Mouse (Mus musculus): Measurements from ENCODE around the gene Stk38. TPM values are rescaled to one million over a fixed set of nuclear protein-coding genes. Genes with fewer than 3 reads are reported as not detected.

The Stk38 gene
- polyA plus RNA-seq, 1 experiment from 2014 or later = 90.1 TPM

DNA sequence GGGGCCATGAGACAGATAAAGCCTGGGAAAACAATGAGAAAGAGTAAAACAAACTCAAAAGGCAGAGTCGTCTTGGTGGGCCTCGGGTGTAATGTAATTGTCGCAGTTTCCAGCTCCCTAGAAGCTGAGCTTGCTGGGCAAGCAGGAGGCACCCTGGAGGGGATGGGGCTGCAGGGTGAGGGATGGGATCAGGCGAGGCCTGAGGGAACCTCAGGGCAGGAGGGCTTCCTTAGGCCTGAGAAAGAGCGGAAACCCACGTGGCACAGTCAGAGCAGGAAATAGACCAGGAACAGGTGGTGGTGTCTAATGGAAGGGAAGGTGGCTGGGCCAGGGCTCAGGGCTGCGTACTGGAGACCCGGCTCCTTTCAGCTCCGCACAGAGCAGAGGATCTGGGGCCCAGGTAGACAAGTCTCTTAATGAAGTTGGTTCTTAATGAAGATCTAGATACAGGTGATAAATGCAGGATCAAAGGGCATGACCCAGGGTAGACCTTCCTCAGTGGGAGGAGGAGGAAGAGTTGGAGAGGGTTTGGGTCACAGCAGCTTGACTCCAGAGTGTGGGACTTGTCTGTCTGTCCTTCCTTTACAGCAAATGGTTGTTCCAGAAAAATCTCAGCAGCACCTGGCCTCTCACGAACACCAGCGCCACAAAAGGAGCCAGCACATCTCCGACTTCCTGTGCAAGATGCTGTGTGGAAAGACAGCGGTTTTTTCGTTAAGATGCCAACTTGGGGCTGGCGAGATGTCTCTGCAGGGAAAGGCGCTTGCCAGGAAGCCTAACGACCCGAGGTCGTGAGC, 73.5 kb downstream of the Stk38 start:
- Histone ChIP-seq H3K27me3 (replicated peaks; ENCODE audit: control insufficient read depth, insufficient read depth, low read length) (no peaks in the 10 kb centered on the region), H3K9me3 (ENCODE audit: control insufficient read depth, low read length) (no peaks in the 10 kb centered on the region; the same call in 1 of the 2 replicates), H3K27ac (ENCODE audit: low read depth, low read length) (0 out of 2 replicates have a peak overlapping the region, but pooled peaks have one; percentile 0), H3K4me2 (no peak overlapping the region), H3K9ac (ENCODE audit: low read depth, low read length) (0 out of 2 replicates have a peak overlapping the region, but pooled peaks have one; percentile 43), H3K4me3 (ENCODE audit: low read depth, low read length) (no peak overlapping the region), H3K36me3 (ENCODE audit: control insufficient read depth, insufficient read depth, low read length) (no peaks in the 10 kb centered on the region), H3K4me1 (replicated peaks; ENCODE audit: control insufficient read depth, insufficient read depth, low read length) (peaks cover 26% of the 10 kb centered on the region)
- no peak for ATAC-seq (replicated peaks; ENCODE audit: low FRiP score)
- 74% methylated on average over 19 of the region's 19 CpGs for WGBS
- DNase-seq (ENCODE audit: low spot score) = no peak

DNA sequence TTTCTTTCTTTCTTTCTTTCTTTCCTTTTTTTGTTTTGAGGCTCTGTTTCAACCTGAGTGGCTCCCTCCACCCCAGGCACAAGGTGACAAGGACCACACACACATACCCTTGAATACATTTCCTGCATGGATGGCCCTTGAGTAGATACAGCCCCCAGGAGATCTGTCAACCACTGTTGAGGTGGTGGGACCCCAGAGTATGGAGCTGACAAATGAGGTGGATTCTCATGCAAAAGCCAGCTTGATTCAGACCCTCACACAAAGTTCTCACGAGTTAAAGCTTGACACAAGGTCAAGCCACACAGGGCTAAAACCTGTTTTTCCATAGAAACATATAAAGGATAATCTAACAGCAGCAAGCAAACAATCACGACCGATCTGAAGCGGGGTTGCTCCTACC, 75.5 kb downstream of the Stk38 start:
- no peak overlapping the region for H3K27ac ChIP-seq (ENCODE audit: low read depth, low read length)
- 83% methylated on average over 4 of the region's 4 CpGs for WGBS

DNA sequence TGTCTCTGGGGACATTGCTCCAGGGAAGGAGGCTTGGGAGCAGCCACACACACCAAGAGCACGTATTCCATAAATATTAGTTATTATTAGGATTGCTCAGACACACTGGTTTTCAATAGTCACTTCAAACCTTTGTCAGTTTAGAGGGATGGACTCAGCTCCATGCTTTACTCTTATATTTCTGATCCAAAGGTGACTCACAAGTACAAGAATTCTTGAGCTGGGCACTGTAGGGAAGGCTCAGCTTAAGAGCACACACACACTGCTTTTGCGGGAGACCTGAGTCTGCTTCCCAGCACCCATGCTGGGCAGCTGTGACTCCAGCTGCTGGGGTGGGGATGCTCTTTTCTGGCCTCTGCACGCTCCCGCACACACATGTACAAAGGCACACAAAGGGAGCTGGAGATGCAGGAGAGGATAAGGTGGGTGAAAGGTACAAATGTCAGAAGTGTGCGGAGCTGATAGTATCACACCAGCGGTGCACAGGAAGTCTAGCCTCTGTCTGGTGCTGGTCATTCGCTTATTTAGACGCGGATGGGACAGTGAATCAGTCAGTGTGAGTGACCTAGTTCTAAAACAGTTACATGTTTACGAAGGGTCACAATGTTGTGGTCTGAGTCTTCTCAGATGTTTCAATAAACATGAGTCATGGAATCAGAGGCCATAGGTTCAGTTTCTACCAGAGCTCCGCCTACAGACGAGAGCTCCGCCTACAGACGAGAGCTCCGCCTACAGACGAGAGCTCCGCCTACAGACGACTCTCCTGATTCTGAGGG, 76.2 kb downstream of the Stk38 start:
- H3K27me3 ChIP-seq (replicated peaks; ENCODE audit: control insufficient read depth, insufficient read depth, low read length) = no peaks in the 10 kb centered on the region
- no peaks in the 10 kb centered on the region for H3K36me3 ChIP-seq (ENCODE audit: control insufficient read depth, insufficient read depth, low read length)
- peak overlapping the region; percentile 98 for H3K27ac ChIP-seq (ENCODE audit: low read depth, low read length)
- ATAC-seq (replicated peaks; ENCODE audit: low FRiP score) (no peak), DNase-seq (ENCODE audit: low spot score) (no peak)
- 88% methylated on average over 18 of the region's 18 CpGs for WGBS
- no peak overlapping the region for H3K4me2 ChIP-seq
- peak overlapping the region; percentile 37; the same call in 1 of the 2 replicates for H3K9ac ChIP-seq (ENCODE audit: low read depth, low read length)
- peaks cover 29% of the 10 kb centered on the region for H3K4me1 ChIP-seq (replicated peaks; ENCODE audit: control insufficient read depth, insufficient read depth, low read length)
- H3K9me3 ChIP-seq (ENCODE audit: control insufficient read depth, low read length) = no peaks in the 10 kb centered on the region
- H3K4me3 ChIP-seq (ENCODE audit: low read depth, low read length) = no peak overlapping the region

More for the DNA sequence above, 75.5 kb downstream of the Stk38 start:
- no peak for ATAC-seq (replicated peaks; ENCODE audit: low FRiP score)
- H3K9ac ChIP-seq (ENCODE audit: low read depth, low read length) = no peak overlapping the region
- no peak overlapping the region for H3K4me3 ChIP-seq (ENCODE audit: low read depth, low read length)
- no peaks in the 10 kb centered on the region for H3K36me3 ChIP-seq (ENCODE audit: control insufficient read depth, insufficient read depth, low read length)
- H3K9me3 ChIP-seq (ENCODE audit: control insufficient read depth, low read length) = no peaks in the 10 kb centered on the region; the same call in 1 of the 2 replicates
- no peaks in the 10 kb centered on the region for H3K27me3 ChIP-seq (replicated peaks; ENCODE audit: control insufficient read depth, insufficient read depth, low read length)
- no peak for DNase-seq (ENCODE audit: low spot score)
- no peak overlapping the region for H3K4me2 ChIP-seq
- peaks cover 26% of the 10 kb centered on the region for H3K4me1 ChIP-seq (replicated peaks; ENCODE audit: control insufficient read depth, insufficient read depth, low read length)

DNA sequence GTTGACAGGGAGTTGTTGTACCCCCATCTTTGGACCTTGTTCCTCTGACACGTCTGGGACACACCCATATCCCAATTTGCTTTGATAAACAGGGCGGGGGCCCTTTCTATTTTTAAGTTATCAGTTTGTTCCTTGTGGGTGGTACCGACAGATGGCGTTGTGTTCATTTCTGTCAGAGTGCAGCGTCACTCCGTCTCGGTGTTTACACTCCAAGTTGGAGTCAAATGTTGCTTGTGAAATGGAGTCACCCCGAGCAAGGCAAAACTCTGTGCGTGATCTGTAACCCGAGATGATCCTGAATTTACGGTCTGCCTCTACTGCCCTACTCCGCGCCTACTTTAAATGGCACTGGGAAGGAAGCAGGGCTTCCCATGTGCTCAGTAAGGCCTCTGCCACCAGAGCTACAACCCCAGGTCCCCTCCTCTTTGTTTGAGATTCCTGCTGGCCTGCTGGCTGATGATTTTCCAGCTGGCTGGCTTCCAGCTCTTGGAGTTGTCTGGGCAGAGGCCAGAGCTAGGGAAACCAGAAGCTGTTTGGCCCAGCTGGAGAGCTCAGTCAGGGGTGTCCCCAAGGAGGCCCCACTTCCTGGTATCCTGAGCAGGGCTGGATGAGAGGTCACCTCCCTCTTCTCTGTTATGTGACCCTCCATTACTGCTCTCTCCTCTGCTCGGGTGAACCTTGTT, 77.3 kb downstream of the Stk38 start:
- Histone ChIP-seq H3K9ac (ENCODE audit: low read depth, low read length) (peak overlapping the region; percentile 77), H3K4me3 (ENCODE audit: low read depth, low read length) (peak overlapping the region; percentile 23; the same call in 1 of the 2 replicates), H3K27ac (ENCODE audit: low read depth, low read length) (peak overlapping the region; percentile 98), H3K9me3 (ENCODE audit: control insufficient read depth, low read length) (no peaks in the 10 kb centered on the region), H3K4me1 (replicated peaks; ENCODE audit: control insufficient read depth, insufficient read depth, low read length) (peaks cover 20% of the 10 kb centered on the region), H3K4me2 (peak overlapping the region; percentile 64), H3K36me3 (ENCODE audit: control insufficient read depth, insufficient read depth, low read length) (no peaks in the 10 kb centered on the region), H3K27me3 (replicated peaks; ENCODE audit: control insufficient read depth, insufficient read depth, low read length) (no peaks in the 10 kb centered on the region)
- peak; percentile 73 for DNase-seq (ENCODE audit: low spot score)
- WGBS = 19% methylated on average over 14 of the region's 14 CpGs
- peak; percentile 83 for ATAC-seq (replicated peaks; ENCODE audit: low FRiP score)

DNA sequence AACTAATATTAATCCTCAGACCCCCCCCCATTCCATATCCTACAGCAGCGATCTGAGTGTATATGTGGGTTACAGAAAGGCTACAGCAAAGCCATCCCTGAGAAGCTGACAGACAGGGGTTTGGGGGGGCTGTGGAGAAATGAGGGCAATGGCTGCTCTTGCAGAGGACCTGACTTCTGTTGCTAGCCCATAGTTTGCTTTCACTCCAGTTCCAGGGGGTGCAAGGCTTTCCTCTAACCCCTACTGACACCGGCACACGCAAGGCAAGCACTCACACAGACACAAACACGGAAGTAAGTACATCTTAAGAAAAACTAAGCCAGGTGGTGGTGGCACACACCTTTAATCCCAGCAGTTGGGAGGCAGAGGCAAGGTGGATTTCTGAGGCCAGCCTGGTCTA, 78.4 kb downstream of the Stk38 start:
- Histone ChIP-seq H3K36me3 (ENCODE audit: control insufficient read depth, insufficient read depth, low read length) (no peaks in the 10 kb centered on the region), H3K9me3 (ENCODE audit: control insufficient read depth, low read length) (no peaks in the 10 kb centered on the region), H3K4me2 (no peak overlapping the region), H3K9ac (ENCODE audit: low read depth, low read length) (peak overlapping the region; percentile 9; the same call in 1 of the 2 replicates), H3K4me3 (ENCODE audit: low read depth, low read length) (no peak overlapping the region), H3K27me3 (replicated peaks; ENCODE audit: control insufficient read depth, insufficient read depth, low read length) (no peaks in the 10 kb centered on the region), H3K27ac (ENCODE audit: low read depth, low read length) (peak overlapping the region; percentile 98; the same call in 1 of the 2 replicates), H3K4me1 (replicated peaks; ENCODE audit: control insufficient read depth, insufficient read depth, low read length) (peaks cover 20% of the 10 kb centered on the region)
- no peak for ATAC-seq (replicated peaks; ENCODE audit: low FRiP score)
- DNase-seq (ENCODE audit: low spot score) = no peak
- WGBS = 89% methylated on average over 4 of the region's 4 CpGs

DNA sequence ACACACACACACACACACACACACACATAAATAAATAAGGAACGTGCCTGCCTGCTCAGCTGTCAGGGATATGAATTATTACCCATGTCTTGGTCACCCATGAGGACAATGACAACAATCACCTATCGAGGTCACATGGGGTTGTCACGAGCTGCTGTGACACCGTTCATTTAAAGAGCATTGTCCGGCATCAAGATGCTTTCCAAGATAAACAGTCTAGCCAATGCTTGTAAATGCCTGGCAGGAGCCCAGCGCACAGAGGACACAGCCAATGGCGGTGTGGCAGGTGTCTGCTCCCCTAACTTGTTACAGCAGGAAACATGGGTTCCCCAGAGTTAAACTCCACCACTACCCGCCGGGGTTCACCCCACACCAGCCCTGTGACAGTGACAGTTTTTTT, 79.8 kb downstream of the Stk38 start:
- no peak overlapping the region for H3K4me3 ChIP-seq (ENCODE audit: low read depth, low read length)
- H3K9me3 ChIP-seq (ENCODE audit: control insufficient read depth, low read length) = no peaks in the 10 kb centered on the region
- no peaks in the 10 kb centered on the region for H3K36me3 ChIP-seq (ENCODE audit: control insufficient read depth, insufficient read depth, low read length)
- DNase-seq (ENCODE audit: low spot score) (no peak), ATAC-seq (replicated peaks; ENCODE audit: low FRiP score) (no peak)
- H3K4me2 ChIP-seq = no peak overlapping the region
- H3K9ac ChIP-seq (ENCODE audit: low read depth, low read length) = no peak overlapping the region
- H3K4me1 ChIP-seq (replicated peaks; ENCODE audit: control insufficient read depth, insufficient read depth, low read length) = peaks cover 20% of the 10 kb centered on the region
- WGBS = 86% methylated on average over 9 of the region's 9 CpGs
- no peaks in the 10 kb centered on the region for H3K27me3 ChIP-seq (replicated peaks; ENCODE audit: control insufficient read depth, insufficient read depth, low read length)
- H3K27ac ChIP-seq (ENCODE audit: low read depth, low read length) = no peak overlapping the region

DNA sequence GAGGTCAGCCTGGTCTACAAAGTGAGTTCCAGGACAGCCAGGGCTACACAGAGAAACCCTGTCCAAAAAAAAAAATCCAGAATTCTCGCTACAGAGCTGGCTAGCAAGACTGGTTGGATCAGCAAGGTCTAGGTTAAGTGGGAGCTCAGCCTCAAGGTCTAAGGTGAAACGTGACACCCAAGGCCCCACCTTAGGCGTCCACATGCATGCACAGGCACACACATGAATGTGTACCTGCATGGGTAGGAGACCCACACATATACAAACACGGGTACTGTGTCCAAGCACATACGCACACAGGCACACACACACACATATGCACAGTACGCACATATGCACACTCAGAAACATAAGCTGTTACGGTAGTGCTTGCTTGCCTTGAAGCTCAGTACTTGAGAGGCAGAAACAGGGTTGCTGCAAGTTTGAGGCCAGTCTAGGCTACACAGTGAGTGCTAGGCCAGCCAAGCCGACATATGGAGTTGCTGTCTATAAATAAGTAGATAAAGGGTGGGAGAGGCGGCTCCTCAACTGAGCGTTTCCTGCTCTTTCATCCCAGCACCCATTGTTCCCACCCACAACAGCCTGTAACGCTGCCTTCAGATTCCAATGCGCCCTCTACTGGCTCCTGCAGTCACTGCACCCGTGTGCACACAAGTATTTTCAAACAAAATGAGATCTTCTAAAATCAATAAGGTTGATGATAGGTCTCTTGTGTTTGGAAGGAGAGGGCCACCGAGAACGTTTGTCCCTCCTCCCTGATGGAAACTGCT, 80.7 kb downstream of the Stk38 start:
- peaks cover 20% of the 10 kb centered on the region for H3K4me1 ChIP-seq (replicated peaks; ENCODE audit: control insufficient read depth, insufficient read depth, low read length)
- peak; percentile 50 for DNase-seq (ENCODE audit: low spot score)

DNA sequence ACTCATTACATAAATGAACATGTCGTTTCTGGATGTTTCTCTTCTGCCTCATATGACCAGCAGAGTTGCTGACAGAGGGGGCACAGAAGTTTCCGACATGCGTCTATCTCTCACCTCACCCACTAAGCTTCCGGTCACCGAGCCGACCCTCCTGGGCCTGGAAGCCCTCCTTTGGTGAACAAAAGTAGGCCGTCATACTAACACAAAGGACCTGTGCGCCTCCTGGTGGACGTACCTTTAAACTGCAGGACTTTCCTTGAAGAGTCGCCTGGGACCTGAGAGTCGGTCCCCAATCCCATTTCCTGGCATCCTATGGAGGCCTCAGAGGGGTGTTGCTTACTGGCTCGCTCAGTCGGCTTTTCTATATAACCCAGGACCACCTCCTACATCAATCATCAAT, 81.4 kb downstream of the Stk38 start:
- Histone ChIP-seq H3K9ac (ENCODE audit: low read depth, low read length) (no peak overlapping the region), H3K36me3 (ENCODE audit: control insufficient read depth, insufficient read depth, low read length) (no peaks in the 10 kb centered on the region), H3K4me2 (no peak overlapping the region), H3K4me3 (ENCODE audit: low read depth, low read length) (no peak overlapping the region), H3K27ac (ENCODE audit: low read depth, low read length) (no peak overlapping the region; the same call in 1 of the 2 replicates), H3K4me1 (replicated peaks; ENCODE audit: control insufficient read depth, insufficient read depth, low read length) (peaks cover 16% of the 10 kb centered on the region), H3K9me3 (ENCODE audit: control insufficient read depth, low read length) (no peaks in the 10 kb centered on the region), H3K27me3 (replicated peaks; ENCODE audit: control insufficient read depth, insufficient read depth, low read length) (no peaks in the 10 kb centered on the region)
- 12% methylated on average over 13 of the region's 13 CpGs for WGBS
- DNase-seq (ENCODE audit: low spot score) (peak; percentile 74), ATAC-seq (replicated peaks; ENCODE audit: low FRiP score) (no peak)

More for the DNA sequence above, 80.7 kb downstream of the Stk38 start:
- no peaks in the 10 kb centered on the region for H3K36me3 ChIP-seq (ENCODE audit: control insufficient read depth, insufficient read depth, low read length)
- H3K4me3 ChIP-seq (ENCODE audit: low read depth, low read length) = no peak overlapping the region
- H3K9ac ChIP-seq (ENCODE audit: low read depth, low read length) = no peak overlapping the region
- H3K4me2 ChIP-seq = peak overlapping the region; percentile 20
- ATAC-seq (replicated peaks; ENCODE audit: low FRiP score) = no peak
- H3K27ac ChIP-seq (ENCODE audit: low read depth, low read length) = peak overlapping the region; percentile 48; the same call in 1 of the 2 replicates
- H3K9me3 ChIP-seq (ENCODE audit: control insufficient read depth, low read length) = no peaks in the 10 kb centered on the region
- 42% methylated on average over 15 of the region's 15 CpGs for WGBS
- no peaks in the 10 kb centered on the region for H3K27me3 ChIP-seq (replicated peaks; ENCODE audit: control insufficient read depth, insufficient read depth, low read length)

Measured in liver, embryonic 11.5 days (tissue).